Mouse (Mus musculus) forebrain, embryonic 10.5 days (tissue): ENCODE data around the gene Apoa4. TPM values are rescaled to one million over a fixed set of nuclear protein-coding genes. Genes with fewer than 3 reads are reported as not detected.
A peak's percentile ranks its signal among the peaks of the same experiment; 100 is the strongest.

Experiments
- DNase-seq: peaks from one replicate; pipeline ENCODE4 v3.0.0-alpha.2; 2017; ENCODE audit warnings: low spot score; ENCODE audit errors: extremely low spot score
- H3K27ac ChIP-seq: fragments of 300-500 bp; sonication (generic); 2 replicates; pipeline ENCODE4 v1.5.1; 2016; ENCODE audit warnings: mild to moderate bottlenecking
- H3K27me3 ChIP-seq: fragments of 300-500 bp; sonication (generic); 2 replicates; pipeline ENCODE4 v1.6.1; 2016; ENCODE audit warnings: mild to moderate bottlenecking; ENCODE audit not compliant: poor library complexity, severe bottlenecking
- H3K36me3 ChIP-seq: fragments of 300-500 bp; sonication (generic); replicated peaks from 2 replicates; pipeline ENCODE4 v1.6.1; 2016; ENCODE audit warnings: mild to moderate bottlenecking, moderate library complexity
- H3K4me1 ChIP-seq: fragments of 300-500 bp; sonication (generic); 2 replicates; pipeline ENCODE4 v1.6.1; 2016
- H3K4me3 ChIP-seq: fragments of 300-500 bp; sonication (generic); 2 replicates; pipeline ENCODE4 v1.5.1; 2016; ENCODE audit warnings: mild to moderate bottlenecking, moderate library complexity
- H3K9me3 ChIP-seq: fragments of 300-500 bp; sonication (generic); 2 replicates; pipeline ENCODE4 v1.6.1; 2016; ENCODE audit warnings: mild to moderate bottlenecking, moderate library complexity
- WGBS: fragments of 180-500 bp; shearing (Covaris S2); methylation state at CpG from one replicate; pipeline ENCODE4 v1.1.7; 2016; 5-methylcytosine and 5-hydroxymethylcytosine counted together
- polyA plus RNA-seq: library from polyadenylated mRNA; unstranded; fragments of >200 nt; fragmentation: Nextera tagmentation; extraction: Ambion mirVana; gene quantifications from 2 replicates; pipeline ENCODE4 v1.2.1, GENCODE M21; 2016

Gene Apoa4
- polyA plus RNA-seq, 1 experiment from 2014 or later = not detected

- Histone ChIP-seq H3K4me3 (peak overlapping the region; percentile 61), H3K4me1 (peaks cover 23% of the 10 kb centered on the region), H3K27ac (peak overlapping the region; percentile 86), H3K9me3 (no peaks in the 10 kb centered on the region), H3K27me3 (peaks cover 31% of the 10 kb centered on the region), H3K36me3 (no peaks in the 10 kb centered on the region)
- DNase-seq = no peak
- 25% methylated on average over 13 of the region's 13 CpGs for whole genome bisulfite sequencing
Measured at GRCm38 (mm10) chr9:46230450-46230975, 10.0 kb upstream of the Apoa4 start.

- no peaks in the 10 kb centered on the region for H3K36me3 ChIP-seq
- peaks cover 20% of the 10 kb centered on the region for H3K27me3 ChIP-seq
- WGBS = 88% methylated on average over 6 of the region's 6 CpGs
- no peaks in the 10 kb centered on the region for H3K9me3 ChIP-seq
- H3K4me1 ChIP-seq = peaks cover 18% of the 10 kb centered on the region
- DNase-seq = no peak
- peak overlapping the region; percentile 46 for H3K27ac ChIP-seq
- H3K4me3 ChIP-seq = no peak overlapping the region
Measured at GRCm38 (mm10) chr9:46235196-46235595, 5.3 kb upstream of the Apoa4 start.

- H3K36me3 ChIP-seq = no peaks in the 10 kb centered on the region
- H3K9me3 ChIP-seq = no peaks in the 10 kb centered on the region
- H3K27me3 ChIP-seq = peaks cover 19% of the 10 kb centered on the region
- no peak for DNase-seq
- peaks cover 16% of the 10 kb centered on the region for H3K4me1 ChIP-seq
- H3K27ac ChIP-seq = peak within 1 kb of the TSS; percentile 46
- no peak within 1 kb of the TSS for H3K4me3 ChIP-seq
Measured at GRCm38 (mm10) chr9:46235596-46235648, 5.1 kb upstream of the Apoa4 start, which contains the start of gene Apoc3. Gene Apoc3, minus strand, starts transcription at chr9:46235636.

GRCm38 (mm10) chr9:46235649-46236048 lies 4.8 kb upstream of the Apoa4 start:
- Histone ChIP-seq H3K36me3 (no peaks in the 10 kb centered on the region), H3K27ac (peak overlapping the region; percentile 46; the same call in 1 of the 2 replicates), H3K9me3 (no peaks in the 10 kb centered on the region), H3K27me3 (peaks cover 17% of the 10 kb centered on the region), H3K4me3 (no peak overlapping the region), H3K4me1 (peaks cover 14% of the 10 kb centered on the region)
- 52% methylated on average over 4 of the region's 4 CpGs for WGBS
- no peak for DNase-seq

- Histone ChIP-seq H3K4me3 (no peak overlapping the region), H3K4me1 (peaks cover 19% of the 10 kb centered on the region), H3K27me3 (0 out of 2 replicates have a peak, but pooled peaks cover 9% of the 10 kb centered on the region), H3K27ac (no peak overlapping the region), H3K36me3 (no peaks in the 10 kb centered on the region), H3K9me3 (no peaks in the 10 kb centered on the region)
- 90% methylated on average over 7 of the region's 7 CpGs for WGBS
- no peak for DNase-seq
Measured at GRCm38 (mm10) chr9:46238850-46239249, 1.6 kb upstream of the Apoa4 start.

- Histone ChIP-seq H3K9me3 (no peaks in the 10 kb centered on the region), H3K4me1 (peaks cover 9% of the 10 kb centered on the region; the same call in 1 of the 2 replicates), H3K27ac (no peak overlapping the region), H3K36me3 (no peaks in the 10 kb centered on the region), H3K4me3 (no peak overlapping the region), H3K27me3 (0 out of 2 replicates have a peak, but pooled peaks cover 6% of the 10 kb centered on the region)
- WGBS = 80% methylated on average over 2 of the region's 2 CpGs
- no peak for DNase-seq
Measured at GRCm38 (mm10) chr9:46241818-46242217, 1.3 kb downstream of the Apoa4 start.

- Histone ChIP-seq H3K27ac (no peak overlapping the region), H3K4me3 (no peak overlapping the region), H3K9me3 (no peaks in the 10 kb centered on the region), H3K4me1 (peaks cover 9% of the 10 kb centered on the region; the same call in 1 of the 2 replicates), H3K27me3 (0 out of 2 replicates have a peak, but pooled peaks cover 12% of the 10 kb centered on the region), H3K36me3 (no peaks in the 10 kb centered on the region)
- DNase-seq = no peak
- WGBS = 72% methylated on average over 4 of the region's 4 CpGs
Measured at GRCm38 (mm10) chr9:46243122-46243521, 2.6 kb downstream of the Apoa4 start.

GRCm38 (mm10) chr9:46243584-46243983 lies 3.1 kb downstream of the Apoa4 start:
- WGBS = 68% methylated on average over 8 of the region's 8 CpGs
- Histone ChIP-seq H3K27ac (no peak overlapping the region), H3K36me3 (no peaks in the 10 kb centered on the region), H3K9me3 (no peaks in the 10 kb centered on the region), H3K27me3 (0 out of 2 replicates have a peak, but pooled peaks cover 15% of the 10 kb centered on the region), H3K4me3 (no peak overlapping the region), H3K4me1 (peaks cover 9% of the 10 kb centered on the region; the same call in 1 of the 2 replicates)
- DNase-seq = no peak

- peak; percentile 70 for DNase-seq
- H3K27me3 ChIP-seq = 0 out of 2 replicates have a peak, but pooled peaks cover 15% of the 10 kb centered on the region
- 26% methylated on average over 11 of the region's 11 CpGs for WGBS
Measured at GRCm38 (mm10) chr9:46246752-46247324, 6.3 kb downstream of the Apoa4 start.

GRCm38 (mm10) chr9:46256177-46256576 lies 15.7 kb downstream of the Apoa4 start:
- Histone ChIP-seq H3K36me3 (no peaks in the 10 kb centered on the region), H3K27me3 (no peaks in the 10 kb centered on the region), H3K9me3 (no peaks in the 10 kb centered on the region), H3K27ac (no peak overlapping the region), H3K4me1 (0 out of 2 replicates have a peak, but pooled peaks cover 5% of the 10 kb centered on the region), H3K4me3 (no peak overlapping the region)
- WGBS = 89% methylated on average over 7 of the region's 7 CpGs
- no peak for DNase-seq

More at GRCm38 (mm10) chr9:46246752-46247324, 6.3 kb downstream of the Apoa4 start:
- peaks cover 9% of the 10 kb centered on the region; the same call in 1 of the 2 replicates for H3K4me1 ChIP-seq
- no peak overlapping the region for H3K4me3 ChIP-seq
- H3K9me3 ChIP-seq = no peaks in the 10 kb centered on the region
- no peaks in the 10 kb centered on the region for H3K36me3 ChIP-seq
- no peak overlapping the region for H3K27ac ChIP-seq

- WGBS = 91% methylated on average over 10 of the region's 10 CpGs
Measured at GRCm38 (mm10) chr9:46256658-46257385, 16.3 kb downstream of the Apoa4 start.

GRCm38 (mm10) chr9:46257546-46257945 lies 17.1 kb downstream of the Apoa4 start:
- no peak overlapping the region for H3K4me3 ChIP-seq
- H3K27ac ChIP-seq = 0 out of 2 replicates have a peak overlapping the region, but pooled peaks have one; percentile 30
- H3K4me1 ChIP-seq = 0 out of 2 replicates have a peak, but pooled peaks cover 5% of the 10 kb centered on the region
- no peaks in the 10 kb centered on the region for H3K36me3 ChIP-seq
- no peaks in the 10 kb centered on the region for H3K9me3 ChIP-seq
- 93% methylated on average over 3 of the region's 3 CpGs for WGBS
- no peak for DNase-seq
- no peaks in the 10 kb centered on the region for H3K27me3 ChIP-seq

More at GRCm38 (mm10) chr9:46256658-46257385, 16.3 kb downstream of the Apoa4 start:
- Histone ChIP-seq H3K9me3 (no peaks in the 10 kb centered on the region), H3K4me3 (no peak overlapping the region), H3K36me3 (no peaks in the 10 kb centered on the region), H3K27me3 (no peaks in the 10 kb centered on the region), H3K27ac (no peak overlapping the region), H3K4me1 (0 out of 2 replicates have a peak, but pooled peaks cover 5% of the 10 kb centered on the region)
- DNase-seq = no peak

- no peak for DNase-seq
- no peaks in the 10 kb centered on the region for H3K9me3 ChIP-seq
- no peaks in the 10 kb centered on the region for H3K27me3 ChIP-seq
- H3K4me1 ChIP-seq = 0 out of 2 replicates have a peak, but pooled peaks cover 5% of the 10 kb centered on the region
- no peak overlapping the region for H3K4me3 ChIP-seq
- no peaks in the 10 kb centered on the region for H3K36me3 ChIP-seq
- no peak overlapping the region for H3K27ac ChIP-seq
- 91% methylated on average over 6 of the region's 6 CpGs for WGBS
Measured at GRCm38 (mm10) chr9:46259111-46259510, 18.6 kb downstream of the Apoa4 start.
